Mouse (Mus musculus): ENCODE data around the gene Akap11. TPM values are rescaled to one million over a fixed set of nuclear protein-coding genes. Genes with fewer than 3 reads are reported as not detected.

Gene Akap11
- polyA plus RNA-seq, 1 experiment from 2014 or later, result 12.2 TPM

- Histone ChIP-seq H3K4me2 (ENCODE audit: low read length) (no peak overlapping the region), H3K9ac (ENCODE audit: low read depth, low read length) (no peak overlapping the region), H3K9me3 (replicated peaks; ENCODE audit: low read length) (no peaks in the 10 kb centered on the region), H3K4me1 (replicated peaks; ENCODE audit: insufficient read depth, low read length) (peaks cover 34% of the 10 kb centered on the region), H3K27ac (no peak overlapping the region), H3K27me3 (ENCODE audit: insufficient read depth, low read length) (no peaks in the 10 kb centered on the region), H3K4me3 (replicated peaks; ENCODE audit: low read depth, low read length) (no peak overlapping the region), H3K36me3 (ENCODE audit: insufficient read depth, low read length) (no peaks in the 10 kb centered on the region)
- no peak for TF ChIP-seq CTCF (IDR thresholded peaks at IDR 0.05; ENCODE audit: low read depth)
- ATAC-seq (replicated peaks; ENCODE audit: low FRiP score, low read depth), result no peak
- WGBS, result 83% methylated on average over 3 of the region's 3 CpGs
- DNase-seq (ENCODE audit: low spot score), result no peak
These were observed 2.9 kb downstream of the Akap11 start for GRCm38 (mm10) chr14:78533701-78534100.

- Histone ChIP-seq H3K27me3 (ENCODE audit: insufficient read depth, low read length) (no peaks in the 10 kb centered on the region), H3K36me3 (ENCODE audit: insufficient read depth, low read length) (no peaks in the 10 kb centered on the region), H3K9me3 (replicated peaks; ENCODE audit: low read length) (no peaks in the 10 kb centered on the region), H3K4me2 (ENCODE audit: low read length) (no peak overlapping the region), H3K27ac (no peak overlapping the region), H3K4me1 (replicated peaks; ENCODE audit: insufficient read depth, low read length) (peaks cover 22% of the 10 kb centered on the region), H3K4me3 (replicated peaks; ENCODE audit: low read depth, low read length) (no peak overlapping the region), H3K9ac (ENCODE audit: low read depth, low read length) (no peak overlapping the region)
- TF ChIP-seq CTCF (IDR thresholded peaks at IDR 0.05; ENCODE audit: low read depth), result no peak
- 82% methylated on average over 6 of the region's 6 CpGs for WGBS
- ATAC-seq (replicated peaks; ENCODE audit: low FRiP score, low read depth) (no peak), DNase-seq (ENCODE audit: low spot score) (no peak)
These were observed 4.3 kb downstream of the Akap11 start for GRCm38 (mm10) chr14:78532345-78532744.

GRCm38 (mm10) chr14:78530256-78530655, 6.4 kb downstream of the Akap11 start:
- Histone ChIP-seq H3K9ac (ENCODE audit: low read depth, low read length) (no peak overlapping the region), H3K4me3 (replicated peaks; ENCODE audit: low read depth, low read length) (no peak overlapping the region), H3K4me2 (ENCODE audit: low read length) (no peak overlapping the region), H3K27me3 (ENCODE audit: insufficient read depth, low read length) (no peaks in the 10 kb centered on the region), H3K4me1 (replicated peaks; ENCODE audit: insufficient read depth, low read length) (peaks cover 34% of the 10 kb centered on the region), H3K9me3 (replicated peaks; ENCODE audit: low read length) (no peaks in the 10 kb centered on the region), H3K27ac (no peak overlapping the region), H3K36me3 (ENCODE audit: insufficient read depth, low read length) (no peaks in the 10 kb centered on the region)
- ATAC-seq (replicated peaks; ENCODE audit: low FRiP score, low read depth), result no peak
- no peak for TF ChIP-seq CTCF (IDR thresholded peaks at IDR 0.05; ENCODE audit: low read depth)
- no peak for DNase-seq (ENCODE audit: low spot score)
- WGBS, result 52% methylated on average over 3 of the region's 3 CpGs

GRCm38 (mm10) chr14:78528461-78529425, 7.9 kb downstream of the Akap11 start:
- ATAC-seq (replicated peaks; ENCODE audit: low FRiP score, low read depth), result no peak
- H3K9ac ChIP-seq (ENCODE audit: low read depth, low read length), result no peak overlapping the region
- peaks cover 29% of the 10 kb centered on the region for H3K4me1 ChIP-seq (replicated peaks; ENCODE audit: insufficient read depth, low read length)
- H3K4me3 ChIP-seq (replicated peaks; ENCODE audit: low read depth, low read length), result no peak overlapping the region
- no peaks in the 10 kb centered on the region for H3K27me3 ChIP-seq (ENCODE audit: insufficient read depth, low read length)
- H3K9me3 ChIP-seq (replicated peaks; ENCODE audit: low read length), result no peaks in the 10 kb centered on the region
- no peaks in the 10 kb centered on the region for H3K36me3 ChIP-seq (ENCODE audit: insufficient read depth, low read length)
- WGBS, result 35% methylated on average over 8 of the region's 8 CpGs
- peak; percentile 55 for DNase-seq (ENCODE audit: low spot score)
- TF ChIP-seq CTCF (IDR thresholded peaks at IDR 0.05; ENCODE audit: low read depth), result no peak
- H3K27ac ChIP-seq, result peak overlapping the region; percentile 55
- no peak overlapping the region for H3K4me2 ChIP-seq (ENCODE audit: low read length)

GRCm38 (mm10) chr14:78526907-78527306, 9.7 kb downstream of the Akap11 start:
- WGBS, result 34% methylated on average over 6 of the region's 6 CpGs
- no peak overlapping the region; the same call in 1 of the 2 replicates for H3K4me2 ChIP-seq (ENCODE audit: low read length)

DNA sequence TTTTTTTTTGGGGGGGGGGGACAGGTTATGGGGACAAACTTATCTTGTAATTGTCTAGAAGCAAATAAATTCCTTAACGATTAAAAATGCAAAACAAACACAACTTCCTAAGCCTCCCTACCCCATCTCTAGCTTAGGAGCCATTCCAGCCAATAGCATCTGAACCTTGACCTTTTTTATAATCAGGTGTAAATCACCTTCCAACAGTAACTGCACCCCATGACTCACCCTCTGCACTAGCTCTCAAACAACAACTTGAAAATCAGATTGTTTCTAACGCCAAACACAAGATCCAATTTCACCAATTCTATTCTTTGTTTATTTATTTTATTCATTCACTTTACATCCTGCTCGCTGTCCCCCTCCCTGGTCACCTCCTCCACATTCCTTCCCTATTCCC, 10.1 kb downstream of the Akap11 start:
- H3K4me1 ChIP-seq (replicated peaks; ENCODE audit: insufficient read depth, low read length), result peaks cover 29% of the 10 kb centered on the region
- no peaks in the 10 kb centered on the region for H3K27me3 ChIP-seq (ENCODE audit: insufficient read depth, low read length)
- WGBS, result 15% methylated on average over 3 of the region's 3 CpGs
- H3K9ac ChIP-seq (ENCODE audit: low read depth, low read length), result no peak overlapping the region
- H3K4me3 ChIP-seq (replicated peaks; ENCODE audit: low read depth, low read length), result no peak overlapping the region
- peak overlapping the region; percentile 40 for H3K27ac ChIP-seq
- H3K4me2 ChIP-seq (ENCODE audit: low read length), result no peak overlapping the region; the same call in 1 of the 2 replicates
- DNase-seq (ENCODE audit: low spot score), result peak; percentile 67
- no peaks in the 10 kb centered on the region for H3K36me3 ChIP-seq (ENCODE audit: insufficient read depth, low read length)
- no peak for TF ChIP-seq CTCF (IDR thresholded peaks at IDR 0.05; ENCODE audit: low read depth)
- H3K9me3 ChIP-seq (replicated peaks; ENCODE audit: low read length), result no peaks in the 10 kb centered on the region
- ATAC-seq (replicated peaks; ENCODE audit: low FRiP score, low read depth), result no peak

More at GRCm38 (mm10) chr14:78526907-78527306, 9.7 kb downstream of the Akap11 start:
- Histone ChIP-seq H3K4me3 (replicated peaks; ENCODE audit: low read depth, low read length) (no peak overlapping the region), H3K27me3 (ENCODE audit: insufficient read depth, low read length) (no peaks in the 10 kb centered on the region), H3K36me3 (ENCODE audit: insufficient read depth, low read length) (no peaks in the 10 kb centered on the region), H3K27ac (no peak overlapping the region), H3K9ac (ENCODE audit: low read depth, low read length) (no peak overlapping the region), H3K4me1 (replicated peaks; ENCODE audit: insufficient read depth, low read length) (peaks cover 29% of the 10 kb centered on the region), H3K9me3 (replicated peaks; ENCODE audit: low read length) (no peaks in the 10 kb centered on the region)
- TF ChIP-seq CTCF (IDR thresholded peaks at IDR 0.05; ENCODE audit: low read depth), result no peak
- ATAC-seq (replicated peaks; ENCODE audit: low FRiP score, low read depth), result no peak
- DNase-seq (ENCODE audit: low spot score), result no peak

Measured in kidney, postnatal 0 days (tissue).